Mouse (Mus musculus) right cerebral cortex, postnatal 14 days (tissue): ENCODE measurements around the gene Ppp5c.
A peak's percentile ranks its signal among the peaks of the same experiment; 100 is the strongest.

Experiments used
- DNase-seq: peaks from one replicate; pipeline ENCODE4 v3.0.0; 2022

Gene Ppp5c

GRCm38 (mm10) chr7:17011909-17012590 is 15.7 kb downstream of the Ppp5c start:
- DNase-seq = no peak

DNA sequence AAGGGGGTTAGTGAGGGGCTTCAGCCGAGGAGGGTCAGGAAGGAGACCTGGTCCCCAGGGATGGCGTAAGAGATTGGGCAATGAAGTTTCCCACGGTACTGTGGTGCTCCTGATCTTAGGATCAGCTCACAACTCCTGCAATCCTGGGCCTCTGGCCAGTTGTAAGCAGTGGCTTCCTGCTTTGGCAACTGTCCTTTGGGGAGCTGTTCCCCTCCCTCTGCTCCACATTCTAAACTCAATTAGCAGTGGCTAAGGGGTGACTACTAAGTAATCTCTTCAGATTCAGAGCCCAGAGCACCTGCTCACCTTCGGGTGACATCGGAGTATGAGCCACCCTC is 17.7 kb downstream of the Ppp5c start:
- DNase-seq = no peak

GRCm38 (mm10) chr7:17009326-17010009 is 18.3 kb downstream of the Ppp5c start:
- DNase-seq = no peak

DNA sequence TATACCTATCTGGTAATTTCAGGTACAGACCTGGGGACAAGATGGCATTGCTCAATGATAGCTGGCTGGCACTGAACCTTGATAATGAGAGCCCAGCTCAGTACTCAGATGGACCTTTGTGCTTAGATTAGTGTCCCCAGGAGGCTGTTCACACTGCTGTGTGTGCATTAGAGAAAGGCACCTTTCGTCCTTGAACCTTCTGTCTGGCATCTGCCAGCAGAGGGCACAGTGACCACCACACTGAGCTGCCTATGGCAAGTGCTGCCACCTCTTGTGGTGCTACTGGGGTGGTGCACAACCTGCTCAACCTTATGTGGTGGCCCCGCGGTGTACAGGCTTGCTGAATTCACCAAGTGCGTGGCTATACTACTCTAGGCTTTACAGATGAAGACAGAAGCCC is 20.4 kb downstream of the Ppp5c start:
- no peak for DNase-seq

- no peak for DNase-seq
Measured at GRCm38 (mm10) chr7:17004716-17005115, 23.0 kb downstream of the Ppp5c start.

- no peak for DNase-seq
Measured at GRCm38 (mm10) chr7:17003230-17003960, 24.3 kb downstream of the Ppp5c start.

GRCm38 (mm10) chr7:17002375-17003195 is 25.1 kb downstream of the Ppp5c start:
- DNase-seq = peak; percentile 86

DNA sequence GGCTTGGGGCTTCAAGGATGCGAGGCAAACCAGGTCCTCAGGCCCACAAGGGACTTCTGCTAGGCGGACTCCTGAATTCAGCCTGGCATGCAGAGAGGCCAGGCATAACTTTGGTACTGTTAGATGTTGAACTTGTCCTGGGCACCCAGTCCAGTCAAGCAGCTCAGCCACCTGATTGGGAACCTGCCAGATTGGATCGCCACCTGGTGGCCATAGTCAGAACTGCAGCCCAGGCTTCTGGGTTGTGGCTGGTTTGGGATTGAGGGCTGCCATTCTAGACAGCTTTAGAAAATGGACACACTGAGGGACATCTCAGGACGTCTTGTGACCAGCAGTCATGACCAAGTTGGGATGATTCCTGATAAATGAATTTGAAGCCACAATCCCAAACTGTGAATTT is 28.1 kb downstream of the Ppp5c start:
- DNase-seq = peak; percentile 81

GRCm38 (mm10) chr7:16999233-16999632 is 28.5 kb downstream of the Ppp5c start:
- DNase-seq = no peak

DNA sequence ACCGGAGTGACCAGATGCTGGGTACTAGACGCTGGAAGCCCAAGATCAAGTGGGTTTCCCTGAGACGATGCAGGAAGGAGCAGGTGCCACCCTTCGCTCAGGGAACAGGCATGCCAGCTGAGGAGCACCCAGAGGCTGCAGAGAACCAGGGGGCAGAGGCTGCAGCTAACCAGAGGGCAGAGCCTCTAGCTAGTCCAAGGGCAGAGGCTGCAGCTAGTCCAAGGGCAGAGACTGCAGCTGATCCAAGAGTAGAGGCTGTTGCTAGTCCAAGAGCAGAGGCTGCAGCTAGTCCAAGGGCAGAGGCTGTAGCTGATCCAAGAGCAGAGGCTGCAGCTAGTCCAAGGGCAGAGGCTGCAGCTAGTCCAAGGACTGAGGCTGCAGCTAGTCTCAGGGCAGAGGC is 32.4 kb downstream of the Ppp5c start:
- no peak for DNase-seq

- no peak for DNase-seq
Measured at GRCm38 (mm10) chr7:16994400-16994799, 33.3 kb downstream of the Ppp5c start.

- DNase-seq = peak; percentile 42
Measured at GRCm38 (mm10) chr7:16993651-16994399, 33.9 kb downstream of the Ppp5c start.

DNA sequence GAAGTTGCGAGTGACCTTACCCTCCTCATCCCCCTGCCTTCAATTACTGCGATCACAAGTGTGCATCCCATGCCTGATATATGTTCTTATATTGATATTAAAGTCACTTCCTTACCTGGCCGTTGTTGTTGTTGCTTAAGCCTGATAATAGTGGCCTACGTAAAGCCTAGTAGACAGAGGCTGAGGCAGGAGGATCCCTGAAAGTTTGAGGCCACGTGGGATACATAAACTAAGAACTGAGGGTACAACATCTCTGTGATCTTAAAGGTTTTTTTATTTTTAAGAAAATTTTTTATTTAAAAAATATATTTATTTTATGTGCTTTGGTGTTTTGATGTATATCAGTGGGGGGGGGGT is 35.3 kb downstream of the Ppp5c start, which contains the start of gene Ccdc8:
Ccdc8 (plus strand) TSS at position 258 of the 357 bp plus-strand sequence.
- no peak for DNase-seq

DNA sequence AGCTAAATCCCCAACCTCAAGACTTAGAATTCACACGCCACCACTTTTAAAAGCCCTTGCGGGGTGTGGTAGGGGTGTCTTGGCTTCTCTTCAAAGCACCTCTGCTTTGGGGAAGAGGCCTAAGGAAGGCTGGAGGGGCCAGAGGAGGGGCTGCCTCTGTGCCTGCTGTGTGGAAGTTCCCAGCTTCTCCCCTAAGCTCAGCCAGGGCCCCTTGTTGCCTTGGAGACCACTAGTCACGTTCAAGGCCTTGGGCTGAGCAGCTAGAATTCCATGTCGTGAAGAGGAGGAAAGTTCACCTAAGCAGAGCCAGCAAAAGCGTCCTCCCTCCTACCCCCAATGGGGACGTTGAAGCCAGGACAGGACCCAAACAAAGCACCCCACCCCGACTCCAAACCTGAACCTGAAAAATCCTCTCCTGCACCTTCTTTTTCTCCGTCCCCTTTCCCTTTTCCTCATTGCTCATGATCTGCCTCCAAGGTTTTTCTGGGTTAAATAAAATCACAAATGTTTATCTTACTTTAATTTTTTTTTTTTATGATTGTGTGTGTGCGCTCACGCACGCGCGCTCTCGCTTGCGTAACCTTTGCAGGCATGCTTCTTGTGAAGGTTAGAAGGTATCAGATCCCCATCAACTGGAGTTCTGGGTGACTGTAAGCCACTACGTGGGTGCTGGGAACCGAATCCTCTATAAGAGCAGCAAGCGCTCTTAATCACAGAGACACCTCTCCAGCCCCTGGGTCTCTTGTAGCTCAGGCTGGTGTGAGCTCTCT is 35.9 kb downstream of the Ppp5c start:
- no peak for DNase-seq

- no peak for DNase-seq
Measured at GRCm38 (mm10) chr7:16990006-16990744, 37.5 kb downstream of the Ppp5c start.

GRCm38 (mm10) chr7:16988405-16988804 is 39.3 kb downstream of the Ppp5c start:
- DNase-seq = no peak

GRCm38 (mm10) chr7:16987541-16988149 is 40.1 kb downstream of the Ppp5c start:
- no peak for DNase-seq

DNA sequence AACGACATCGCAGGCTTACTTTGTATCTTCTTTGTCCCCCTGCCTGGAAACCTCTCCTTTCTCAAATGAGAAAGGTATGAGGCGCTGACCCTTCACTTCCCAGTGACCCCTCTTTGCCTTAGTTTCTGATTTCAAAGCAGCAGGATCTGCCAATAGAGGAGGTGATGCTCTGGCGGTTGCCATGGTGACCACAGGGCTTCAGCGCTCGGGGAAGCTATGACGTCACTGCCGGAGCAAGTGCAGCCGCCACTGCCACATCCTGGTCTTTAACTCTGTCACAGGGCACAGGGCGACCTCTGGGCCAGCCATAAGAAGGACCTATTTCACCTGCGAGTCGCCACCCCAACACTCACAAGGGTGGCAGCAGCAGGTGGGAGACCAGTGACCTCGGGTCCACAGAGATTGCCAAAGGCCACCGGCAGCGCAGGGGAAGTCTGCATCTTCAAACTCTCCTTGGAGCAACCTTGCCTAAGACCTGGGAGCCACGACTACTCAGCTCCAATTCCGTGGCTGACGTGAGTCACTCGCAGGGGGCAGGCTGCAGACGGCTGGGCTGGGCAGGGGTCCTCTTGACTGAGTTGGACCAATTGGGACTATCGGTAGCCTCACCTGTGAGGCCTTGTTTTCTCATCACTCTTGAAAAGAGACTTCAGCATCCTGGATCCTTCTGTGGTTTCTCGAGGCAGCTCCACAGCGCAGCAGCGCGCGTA is 44.7 kb downstream of the Ppp5c start, which contains the start of gene Gm42372:
Gm42372 (plus strand) TSS at position 228 of the 710 bp plus-strand sequence.
- peak; percentile 93 for DNase-seq

- DNase-seq = peak; percentile 45
Measured at GRCm38 (mm10) chr7:16980348-16980747, 47.4 kb downstream of the Ppp5c start.

DNA sequence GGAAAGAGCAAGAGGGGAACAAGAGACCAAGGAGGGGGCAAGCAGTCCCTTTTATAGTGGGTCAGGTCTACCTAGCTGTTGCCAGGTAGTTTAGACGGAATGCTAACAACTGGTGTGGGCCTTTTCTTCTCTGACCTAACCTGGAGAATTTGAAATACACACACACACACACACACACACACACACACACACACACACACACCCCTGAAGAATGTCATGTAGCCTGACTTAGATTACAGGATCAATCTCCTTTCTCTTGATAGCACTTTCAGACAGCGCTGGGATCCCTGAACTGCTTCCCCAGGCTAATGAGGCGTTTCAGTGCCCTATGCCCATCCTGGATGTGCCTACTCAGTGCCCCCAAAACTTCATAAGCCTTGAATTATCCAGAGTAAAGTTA is 49.1 kb downstream of the Ppp5c start:
- DNase-seq = no peak
